Mouse (Mus musculus) left cerebral cortex, postnatal 36 days (tissue): ENCODE results near the gene Krt33a. TPM values are rescaled to one million over a fixed set of nuclear protein-coding genes. Genes with fewer than 3 reads are reported as not detected.
A peak's percentile ranks its signal among the peaks of the same experiment; 100 is the strongest.

Experiments
- DNase-seq, 2 experiments: peaks; one replicate each; pipeline ENCODE4 v3.0.0; 2021 to 2022; ENCODE audit warnings: low spot score in 2 of 2, mixed read lengths in 1 of 2
- intact Hi-C: fragments of 180-260 bp; cut with DNase I; formaldehyde crosslinking; loops from one replicate; pipeline ENCODE4 v1.15.1; 2025
- total RNA-seq, 2 experiments: library from RNA; stranded (reverse); gene quantifications; 2 replicates each; pipeline ENCODE4 v1.2.3; 2021

The Krt33a gene
- total RNA-seq, 2 experiments from 2014 or later: not detected

DNA sequence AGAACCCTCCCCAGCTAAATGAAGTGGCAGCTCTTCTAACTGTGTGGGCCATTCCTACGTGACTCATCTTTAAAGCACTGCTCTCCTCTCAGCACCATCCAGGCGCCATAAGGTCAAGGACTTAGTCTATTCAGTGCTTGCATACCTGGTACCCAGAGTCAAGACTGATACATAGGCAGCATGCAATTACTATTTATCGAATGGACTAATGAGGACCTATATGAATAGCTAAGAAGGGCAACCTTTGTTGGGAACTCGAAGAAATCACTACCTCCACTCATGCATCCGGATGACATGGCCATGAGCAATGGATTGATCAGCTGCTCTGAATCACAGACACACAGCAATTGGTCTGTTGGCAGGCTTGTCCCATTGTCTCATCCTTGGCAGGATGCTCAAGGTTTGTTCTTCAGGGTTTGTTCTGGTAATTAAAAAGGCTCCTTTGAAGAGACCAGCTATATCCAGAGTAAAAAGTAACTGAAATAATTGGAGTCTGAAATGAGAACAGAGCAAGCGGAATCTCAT, 26.1 kb downstream of the Krt33a start:
- no peak for DNase-seq
- intact Hi-C loops: no loop called here

DNA sequence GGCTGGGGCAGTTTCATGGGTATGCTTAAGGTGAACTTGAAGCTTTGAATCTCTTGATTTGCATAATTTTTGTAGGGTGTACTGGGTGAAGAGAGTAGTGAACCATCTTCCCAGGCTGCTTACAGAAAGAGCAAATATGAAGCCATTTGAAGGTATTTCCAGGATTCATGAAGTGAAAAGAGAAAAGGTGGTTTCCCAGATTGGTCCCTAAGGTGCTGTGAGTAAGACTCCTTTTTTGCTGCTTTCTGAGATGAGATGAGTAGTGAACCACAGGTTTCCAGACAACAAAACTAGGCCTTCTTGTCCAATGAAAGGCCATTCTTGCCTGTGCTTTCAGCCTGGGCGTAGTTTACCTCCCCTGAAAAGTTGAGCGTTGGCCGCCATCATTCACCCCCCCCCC, 27.5 kb downstream of the Krt33a start:
- no peak for DNase-seq
- intact Hi-C loops: no loop called here

DNA sequence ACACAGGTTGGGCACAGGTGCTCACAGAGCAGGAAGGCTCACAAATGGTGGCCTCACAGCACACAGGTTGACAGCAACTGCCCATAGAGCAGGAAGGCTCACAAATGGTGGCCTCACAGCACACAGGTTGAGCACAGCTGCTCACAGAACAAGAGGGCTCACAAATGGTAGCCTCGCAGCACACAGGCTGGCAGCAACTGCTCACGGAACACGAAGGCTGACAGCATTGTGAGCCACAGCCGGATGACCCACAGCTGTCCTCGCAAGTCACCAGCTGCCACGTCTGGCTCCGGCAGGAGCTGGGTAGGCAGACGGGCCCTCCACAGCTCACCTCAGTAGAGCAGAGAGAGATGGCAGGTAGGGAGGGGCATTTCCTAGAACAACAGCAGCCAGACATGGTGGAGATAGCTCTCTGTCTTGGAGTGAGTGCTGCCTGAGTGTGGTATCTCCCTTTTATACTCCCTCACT, 29.8 kb downstream of the Krt33a start, which contains the start of gene Krtap16-1:
Gene Krtap16-1, minus strand, starts transcription at position 418 of the 468 bp plus-strand sequence.
- DNase-seq: no peak
- intact Hi-C loops: no loop called here

DNA sequence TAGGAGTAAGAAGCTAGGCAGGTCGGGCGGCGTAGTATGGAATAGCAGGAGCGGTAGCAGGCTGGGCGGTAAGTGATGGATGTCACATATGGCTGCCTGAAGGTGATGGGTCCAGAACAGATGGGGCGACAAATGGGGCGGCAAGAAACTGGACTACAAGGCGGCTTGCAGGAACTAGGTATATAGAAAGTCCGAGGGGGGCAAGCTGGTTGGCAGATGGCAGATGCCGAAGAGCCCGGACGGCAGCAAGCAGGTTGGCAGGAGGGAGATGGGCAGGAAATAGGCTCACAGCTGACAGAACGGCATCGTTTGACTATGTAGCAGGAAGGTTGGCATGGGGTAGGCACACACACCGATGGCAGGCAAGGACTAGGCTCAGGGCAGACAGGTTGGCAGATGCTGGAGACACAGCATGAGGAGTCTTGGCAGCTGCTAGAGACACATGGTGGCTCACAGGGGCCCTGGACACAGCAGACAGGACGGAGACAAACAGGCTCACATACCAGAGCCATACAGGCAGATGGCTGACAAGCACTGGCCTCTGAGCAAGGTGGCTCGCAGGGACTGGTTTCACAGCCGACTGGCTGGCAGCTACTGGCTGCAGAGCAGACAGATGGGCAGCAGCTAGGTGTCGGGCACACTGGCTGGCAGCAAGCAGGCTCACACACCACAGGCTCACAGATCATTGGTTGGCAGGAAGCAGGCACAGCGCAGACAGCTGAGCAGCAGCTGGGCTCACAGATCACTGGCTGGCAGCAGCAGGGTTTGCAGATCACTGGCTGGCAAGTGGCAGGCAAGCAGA, 30.5 kb downstream of the Krt33a start:
- intact Hi-C loops: no loop called here
- DNase-seq: peak; percentile 54 to 55

DNA sequence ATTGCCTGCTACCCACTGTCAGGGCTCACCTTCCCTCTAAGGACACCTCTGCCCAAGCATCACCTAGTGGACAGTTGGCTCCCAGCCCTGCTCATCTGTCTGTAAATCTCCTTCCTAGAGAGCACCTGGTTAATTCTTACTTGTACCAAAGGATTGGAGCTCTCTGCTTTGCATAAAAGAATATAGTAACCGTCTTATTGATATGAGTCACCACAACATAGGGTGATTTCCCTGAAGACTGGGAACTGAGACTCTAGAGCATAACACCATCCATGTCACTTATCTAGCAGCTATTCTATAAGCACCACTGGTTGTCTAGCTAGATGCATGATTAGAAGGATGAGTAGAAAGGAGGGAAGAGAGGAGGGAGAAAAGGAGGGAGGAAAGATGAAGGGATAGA, 32.6 kb downstream of the Krt33a start:
- intact Hi-C loops: no loop called here
- DNase-seq: no peak

DNA sequence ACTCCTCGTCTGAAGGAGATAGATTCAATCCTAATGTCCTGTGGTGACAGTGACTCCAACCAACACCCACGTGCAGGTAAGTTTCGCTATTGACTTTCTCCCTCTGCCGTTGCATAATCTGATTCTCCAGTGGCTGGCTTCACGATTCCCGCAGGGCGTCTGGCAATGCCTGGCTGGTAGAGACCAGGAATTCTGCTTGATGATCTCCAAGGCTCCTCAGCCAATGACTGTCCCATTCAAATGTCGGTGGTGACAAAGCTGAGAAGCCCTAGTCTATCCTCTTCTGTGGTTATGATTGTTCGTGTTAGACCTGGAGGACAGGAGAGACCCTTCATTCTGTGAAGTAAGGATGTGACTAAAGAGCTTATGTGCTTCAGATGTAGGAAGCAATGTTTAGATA, 33.3 kb downstream of the Krt33a start:
- intact Hi-C loops: no loop called here
- DNase-seq: no peak

DNA sequence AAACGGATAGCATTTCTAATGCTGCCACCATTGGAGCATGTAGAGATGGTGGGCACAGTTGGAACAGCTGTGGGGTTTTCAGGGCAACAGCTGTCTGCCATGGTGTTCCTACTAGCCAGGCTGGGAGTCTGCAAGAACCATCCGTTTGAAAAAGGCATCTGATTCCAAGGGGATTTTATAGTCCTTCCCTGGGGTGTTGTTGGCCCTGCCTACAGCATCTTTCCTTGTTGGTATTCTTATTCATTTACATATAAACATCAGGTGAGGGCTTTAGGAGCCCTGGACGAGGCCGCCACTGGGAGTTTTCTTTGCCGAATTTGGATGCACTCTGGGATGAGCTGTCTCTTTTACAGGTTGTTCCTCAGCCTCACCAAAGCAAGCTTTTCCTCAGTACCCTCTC, 37.1 kb downstream of the Krt33a start, which contains the start of gene Krtap29-1:
Gene Krtap29-1, minus strand, starts transcription at position 101 of the 400 bp plus-strand sequence.
- intact Hi-C loops: no loop called here
- DNase-seq: no peak

DNA sequence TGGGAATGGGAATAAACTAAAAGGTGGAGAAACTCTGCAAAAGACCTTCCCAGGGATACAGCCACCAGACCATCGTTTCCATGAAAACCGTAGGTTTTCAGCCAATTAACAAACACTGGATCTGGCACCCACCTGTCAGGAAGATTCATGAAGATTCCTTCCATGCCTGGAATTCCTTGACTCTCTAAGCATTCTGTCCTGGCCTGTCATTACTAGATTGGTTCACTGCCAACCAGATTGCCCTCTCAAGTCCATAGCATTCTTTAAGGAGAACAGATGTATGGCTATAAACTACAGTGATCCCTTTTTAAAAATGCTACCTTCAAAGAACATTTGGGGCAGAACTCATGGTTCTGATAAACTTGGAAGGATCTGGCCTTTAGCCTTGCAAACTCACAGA, 50.1 kb downstream of the Krt33a start:
- DNase-seq: no peak
- intact Hi-C loops: no loop called here

DNA sequence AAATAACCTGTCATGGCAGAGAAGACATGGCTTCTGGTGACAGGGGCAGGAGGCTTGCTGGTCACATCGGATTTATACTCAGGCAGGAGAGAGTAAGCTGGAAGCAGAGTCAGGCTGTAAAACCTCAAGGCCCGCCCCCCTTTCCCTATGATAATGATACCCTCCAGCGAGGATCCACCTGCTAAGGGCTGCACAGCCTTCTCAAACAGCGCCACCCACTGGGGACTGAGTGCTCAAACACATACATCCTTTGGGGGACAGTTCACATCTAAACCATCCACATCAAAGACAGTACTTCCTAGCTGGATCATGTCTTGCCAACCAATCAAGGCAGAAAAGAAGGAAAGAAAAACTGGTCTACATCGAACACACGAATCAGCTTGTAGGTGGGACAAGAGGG, 51.8 kb downstream of the Krt33a start:
- DNase-seq: no peak
- intact Hi-C loops: no loop called here

Other genes with a start within 250 kb of the Krt33a start
- not detected for gene Gm11595, start 243.3 kb downstream of the Krt33a start, total RNA-seq
- gene Krtap4-8, start 235.5 kb downstream of the Krt33a start, total RNA-seq: not detected
- not detected for gene Krtap4-9, start 231.0 kb downstream of the Krt33a start, total RNA-seq
- gene Gm11596, start 222.7 kb downstream of the Krt33a start, total RNA-seq: not detected
- not detected for gene Gm11569, start 217.3 kb downstream of the Krt33a start, total RNA-seq
- gene Gm11554, start 211.8 kb downstream of the Krt33a start, total RNA-seq: not detected
- not detected for gene Krtap4-13, start 206.3 kb downstream of the Krt33a start, total RNA-seq
- not detected for gene Gm11564, start 200.5 kb downstream of the Krt33a start, total RNA-seq
- not detected for gene 2300003K06Rik, start 178.1 kb downstream of the Krt33a start, total RNA-seq
- gene Krtap4-16, start 164.6 kb downstream of the Krt33a start, total RNA-seq: not detected
- gene Gm11568, start 158.3 kb downstream of the Krt33a start, total RNA-seq: not detected
- gene Gm11559, start 151.7 kb downstream of the Krt33a start, total RNA-seq: not detected
- gene Krtap9-1, start 142.8 kb downstream of the Krt33a start, total RNA-seq: not detected
- not detected for gene Gm11567, start 137.0 kb downstream of the Krt33a start, total RNA-seq
- gene Krtap31-1, start 108.3 kb downstream of the Krt33a start, total RNA-seq: not detected
- not detected for gene Gm11565, start 101.5 kb downstream of the Krt33a start, total RNA-seq
- gene Krtap31-2, start 79.9 kb downstream of the Krt33a start, total RNA-seq: not detected
- gene Krtap9-5, start 67.7 kb downstream of the Krt33a start, total RNA-seq: not detected
- not detected for gene Krtap29-1, start 37.2 kb downstream of the Krt33a start, total RNA-seq
- not detected for gene Krtap16-1, start 29.6 kb downstream of the Krt33a start, total RNA-seq
- gene Krtap17-1, start 22.2 kb downstream of the Krt33a start, total RNA-seq: not detected
- not detected for gene Krt33b, start 13.7 kb upstream of the Krt33a start, total RNA-seq
- not detected for gene Krt34, start 25.3 kb upstream of the Krt33a start, total RNA-seq
- gene Krt31, start 34.3 kb upstream of the Krt33a start, total RNA-seq: not detected
- gene Krt32, start 72.0 kb upstream of the Krt33a start, total RNA-seq: not detected
- not detected for gene Krt35, start 80.0 kb upstream of the Krt33a start, total RNA-seq
- not detected for gene Krt36, start 89.4 kb upstream of the Krt33a start, total RNA-seq
- not detected for gene Krt13, start 105.4 kb upstream of the Krt33a start, total RNA-seq
- not detected for gene Krt15, start 119.7 kb upstream of the Krt33a start, total RNA-seq
- not detected for gene Krt19, start 132.5 kb upstream of the Krt33a start, total RNA-seq
- gene Krt9, start 177.0 kb upstream of the Krt33a start, total RNA-seq: 1 to 10 TPM; 2.0 to 4.0 TPM
- not detected for gene Krt14, start 191.3 kb upstream of the Krt33a start, total RNA-seq
- not detected for gene Krt16, start 232.7 kb upstream of the Krt33a start, total RNA-seq
- not detected for gene Krt17, start 244.8 kb upstream of the Krt33a start, total RNA-seq